Mouse (Mus musculus) ES-E14 (cell line): ENCODE data around the gene Ogfod3. TPM values are rescaled to one million over a fixed set of nuclear protein-coding genes. Genes with fewer than 3 reads are reported as not detected.

Experiments
- DNase-seq: peaks from one replicate; pipeline ENCODE4 v3.0.0-alpha.2; 2013; ENCODE audit warnings: low read depth, low spot score
- H3K27ac ChIP-seq: 2 replicates; pipeline ENCODE4 v1.5.1; 2012; ENCODE audit warnings: low read depth, mild to moderate bottlenecking, low read length, moderate library complexity, mixed read lengths; ENCODE audit not compliant: poor library complexity, insufficient read depth, severe bottlenecking
- H3K36me3 ChIP-seq: 2 replicates; pipeline ENCODE4 v1.6.1; 2012; ENCODE audit warnings: mild to moderate bottlenecking, low read length, moderate library complexity, mixed read lengths; ENCODE audit not compliant: control insufficient read depth, poor library complexity, insufficient read depth, severe bottlenecking
- H3K4me1 ChIP-seq, 2 experiments: fragments of 150-350 bp in 1 of 2; sonication (generic) in 1 of 2; 2 replicates each; pipeline ENCODE4 v1.6.1; 2012; ENCODE audit warnings: low read length in 2 of 2, mild to moderate bottlenecking in 1 of 2, mixed read lengths in 1 of 2; ENCODE audit not compliant: control insufficient read depth in 2 of 2, insufficient read depth in 2 of 2, poor library complexity in 1 of 2
- H3K4me3 ChIP-seq, 2 experiments: fragments of 150-350 bp in 1 of 2; sonication (generic) in 1 of 2; 2 replicates each; pipeline ENCODE4 v1.5.1; 2012; ENCODE audit warnings: low read length in 2 of 2, low read depth in 1 of 2, mild to moderate bottlenecking in 1 of 2, mixed read lengths in 1 of 2; ENCODE audit not compliant: insufficient read depth in 1 of 2, poor library complexity in 1 of 2, severe bottlenecking in 1 of 2
- H3K9ac ChIP-seq: 2 replicates; pipeline ENCODE4 v1.6.1; 2012; ENCODE audit warnings: low read depth, mild to moderate bottlenecking, low read length, mixed read lengths; ENCODE audit not compliant: poor library complexity, insufficient read depth, severe bottlenecking
- H3K9me3 ChIP-seq: fragments of 150-350 bp; sonication (generic); 2 replicates; pipeline ENCODE4 v1.6.1; 2012; ENCODE audit warnings: low read depth, mild to moderate bottlenecking, low read length; ENCODE audit not compliant: control insufficient read depth, insufficient read depth
- CHD2 ChIP-seq: IDR thresholded peaks from 2 replicates; pipeline ENCODE4 v1.6.1; 2014; ENCODE audit warnings: mild to moderate bottlenecking, low read depth, low read length, inconsistent platforms
- HCFC1 ChIP-seq: IDR thresholded peaks from 2 replicates; pipeline ENCODE4 v1.6.1; 2012; ENCODE audit warnings: low read length, inconsistent platforms, borderline replicate concordance; ENCODE audit not compliant: insufficient read depth
- MAFK ChIP-seq: IDR thresholded peaks from 2 replicates; pipeline ENCODE4 v1.6.1; 2014; ENCODE audit warnings: mild to moderate bottlenecking, low read depth, low read length, inconsistent platforms; ENCODE audit not compliant: insufficient read depth
- ZC3H11A ChIP-seq: IDR thresholded peaks from 2 replicates; pipeline ENCODE4 v1.6.1; 2012; ENCODE audit warnings: low read depth, mild to moderate bottlenecking, inconsistent platforms, low read length, borderline replicate concordance
- ZNF384 ChIP-seq: IDR thresholded peaks from 2 replicates; pipeline ENCODE4 v1.6.1; 2012; ENCODE audit warnings: low read depth, low read length, inconsistent platforms
- in situ Hi-C, 2 experiments: fragments of 600-800 bp; cut with MboI; formaldehyde crosslinking; loops; one replicate each; pipeline ENCODE4 v1.15.1; 2025; ENCODE audit warnings: low sequenced_read_pairs in 2 of 2, inconsistent platforms in 1 of 2; ENCODE audit not compliant: unreplicated experiment in 2 of 2
- total RNA-seq: library from RNA; depleted of rRNA; stranded (reverse); fragments of 300-350 nt; gene quantifications from 2 replicates; pipeline ENCODE4 v1.2.3, GENCODE M21; 2012

Ogfod3 gene
- total RNA-seq, 1 experiment: 16.3 TPM

DNA sequence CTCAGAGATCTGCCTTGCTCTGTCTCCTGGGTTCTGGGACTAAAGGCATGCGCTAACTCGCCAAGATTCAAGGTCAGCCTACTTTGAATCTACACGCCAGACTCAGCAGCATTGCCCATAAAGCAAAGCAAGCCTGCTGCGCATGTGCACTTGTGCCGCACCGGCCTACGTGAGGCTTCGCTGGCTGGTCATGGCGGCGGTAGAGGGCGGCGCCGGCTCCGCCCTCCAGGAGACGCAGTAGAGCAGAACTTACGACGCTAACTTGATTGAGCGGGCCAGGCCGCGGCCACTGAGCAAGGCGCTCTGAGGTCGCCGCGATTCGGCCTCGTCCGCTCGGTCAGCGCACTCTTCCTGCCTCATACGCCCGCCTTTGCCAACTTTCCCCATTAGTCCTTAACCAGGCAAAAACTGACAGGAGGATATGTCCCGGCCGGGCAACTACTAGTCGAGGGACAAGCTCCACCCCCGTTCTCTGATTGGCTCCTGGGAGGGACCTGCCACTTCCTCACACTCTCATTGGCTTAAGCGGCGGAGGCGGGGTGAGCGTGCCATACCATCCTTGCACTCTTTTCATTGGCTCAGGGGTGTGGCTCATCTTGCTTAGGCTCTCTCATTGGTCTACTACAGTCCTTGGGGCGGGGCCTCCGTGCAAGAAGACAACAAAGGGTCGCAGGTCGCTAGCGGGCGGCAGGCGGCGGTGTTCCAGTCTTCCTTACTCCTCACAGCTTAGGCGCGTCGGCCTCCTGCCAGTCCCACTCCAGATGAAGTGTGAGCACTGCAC is 32.2 kb upstream of the Ogfod3 start, which contains the start of gene Narf:
Narf (plus strand) TSS at position 690 of the 781 bp plus-strand sequence.
- Histone ChIP-seq H3K4me3 (peak within 1 kb of the TSS; percentile 65 to 94), H3K9me3 (no peaks in the 10 kb centered on the region), H3K4me1 (peaks cover 0 to 3% of the 10 kb centered on the region in 2 experiments; a peak in 1 of 4 replicates), H3K27ac (peak within 1 kb of the TSS; percentile 57; the same call in 1 of the 2 replicates), H3K36me3 (no peaks in the 10 kb centered on the region), H3K9ac (peak within 1 kb of the TSS; percentile 76)
- DNase-seq: peak; percentile 100
- in situ Hi-C loops: no loop called here
- no peak for TF ChIP-seq MAFK
- peak; percentile 78 for TF ChIP-seq CHD2
- TF ChIP-seq ZC3H11A: no peak
- no peak for TF ChIP-seq ZNF384
- TF ChIP-seq HCFC1: peak; percentile 34; the same call in 1 of the 2 replicates

DNA sequence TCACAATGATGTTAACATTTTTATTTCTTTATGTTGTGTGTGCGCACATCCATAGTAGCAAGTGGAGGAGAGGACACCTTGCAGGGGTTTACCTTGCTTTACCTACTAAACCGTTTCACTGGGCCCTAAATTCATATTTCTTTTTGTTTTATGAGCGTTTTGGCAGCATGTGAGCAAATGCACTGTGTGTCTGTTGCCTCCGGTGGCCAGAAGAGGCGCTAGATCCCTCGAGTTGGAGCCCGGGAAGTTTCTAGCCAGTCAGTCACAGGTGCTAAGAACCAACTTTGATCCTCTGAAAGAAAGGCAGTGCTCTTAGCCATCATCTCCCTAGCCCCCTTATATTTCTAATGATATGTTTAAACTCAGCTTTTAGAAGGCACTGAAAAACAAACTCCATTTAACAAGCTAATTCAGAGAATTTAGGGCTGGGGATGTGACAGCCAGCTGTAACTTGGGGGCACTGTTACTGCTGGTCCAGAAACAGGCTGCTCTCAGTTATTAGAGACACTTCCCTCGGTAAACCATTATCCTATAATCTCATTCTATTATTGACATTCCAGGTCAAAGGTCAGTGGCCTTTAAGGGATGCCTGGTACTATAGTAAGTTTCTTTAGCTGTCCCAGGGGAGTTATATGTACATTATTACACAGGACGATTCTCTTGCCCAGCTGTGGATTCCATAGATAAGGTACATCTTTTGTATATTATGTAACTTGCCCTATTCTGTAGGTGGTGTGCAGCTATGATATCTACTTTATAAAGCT is 31.1 kb upstream of the Ogfod3 start:
- Histone ChIP-seq H3K9ac (no peak overlapping the region), H3K36me3 (no peaks in the 10 kb centered on the region), H3K4me3 (peak overlapping the region in 1 of 2 experiments; percentile 94; a peak in 1 of 4 replicates), H3K27ac (no peak overlapping the region), H3K4me1 (peaks cover 0 to 3% of the 10 kb centered on the region in 2 experiments; a peak in 1 of 4 replicates), H3K9me3 (no peaks in the 10 kb centered on the region)
- DNase-seq: peak; percentile 47
- TF ChIP-seq HCFC1 (no peak), CHD2 (no peak), MAFK (no peak), ZNF384 (no peak)
- in situ Hi-C loops: no loop called here

DNA sequence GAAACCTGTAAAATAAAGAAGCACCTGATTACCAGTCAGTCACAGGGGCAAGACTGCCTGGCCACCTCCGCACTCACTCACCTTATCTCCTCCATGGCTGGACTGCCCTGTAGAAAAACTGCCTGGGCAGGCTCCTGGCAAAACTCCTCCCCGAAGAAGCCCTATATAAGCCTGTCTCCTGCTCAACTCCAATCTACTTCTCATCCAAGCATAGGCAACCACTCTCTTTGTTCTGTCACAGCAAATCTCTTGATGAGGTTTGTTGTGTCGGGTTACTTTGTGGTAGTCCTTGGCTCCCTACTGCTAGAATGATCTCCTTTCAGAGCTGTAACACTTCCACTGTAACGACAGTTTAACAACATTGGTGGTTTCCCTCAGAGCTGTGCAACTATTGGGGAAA is 28.2 kb upstream of the Ogfod3 start:
- H3K4me3 ChIP-seq: no peak overlapping the region
- H3K9me3 ChIP-seq: no peaks in the 10 kb centered on the region
- H3K9ac ChIP-seq: no peak overlapping the region
- DNase-seq: no peak
- in situ Hi-C loops: no loop called here
- TF ChIP-seq ZNF384 (no peak), HCFC1 (no peak), MAFK (no peak), CHD2 (no peak), ZC3H11A (no peak)
- no peak overlapping the region for H3K27ac ChIP-seq
- H3K36me3 ChIP-seq: no peaks in the 10 kb centered on the region
- H3K4me1 ChIP-seq: peaks cover 3 to 7% of the 10 kb centered on the region in 2 experiments; a peak in 2 of 4 replicates

DNA sequence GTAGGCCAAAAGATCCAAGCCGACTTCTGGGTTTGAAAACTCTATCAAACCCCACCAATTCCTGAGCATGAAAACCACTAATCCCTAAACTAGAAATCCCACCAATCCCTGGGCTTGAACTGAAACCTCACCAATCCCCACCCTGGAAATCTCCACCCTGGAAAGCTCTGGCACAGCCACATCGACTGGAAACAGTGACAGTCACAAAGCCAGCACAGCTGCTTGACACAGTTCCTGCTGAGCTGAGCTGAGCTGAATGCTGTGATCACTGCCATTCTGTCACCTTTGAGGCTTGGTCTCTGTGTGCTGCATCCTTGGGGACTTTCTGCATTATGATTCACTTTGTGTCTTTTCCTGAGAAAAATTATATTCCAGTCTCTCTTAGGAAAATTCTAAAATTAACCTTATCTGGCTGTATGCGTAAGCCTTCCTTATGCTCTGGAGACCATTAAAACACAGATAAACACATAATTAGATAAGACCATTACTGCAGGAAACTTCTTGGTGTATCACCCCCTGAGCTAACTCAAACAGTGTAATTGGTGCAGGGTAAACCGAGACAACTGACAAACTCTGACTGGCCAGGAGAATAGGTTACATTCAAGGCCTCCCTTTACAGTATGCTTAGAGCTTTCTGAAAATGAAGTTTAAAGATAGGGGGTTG is 27.2 kb upstream of the Ogfod3 start:
- Histone ChIP-seq H3K9ac (no peak overlapping the region), H3K27ac (no peak overlapping the region), H3K9me3 (no peaks in the 10 kb centered on the region), H3K4me3 (no peak overlapping the region), H3K4me1 (peaks cover 3 to 7% of the 10 kb centered on the region in 2 experiments; a peak in 2 of 4 replicates), H3K36me3 (no peaks in the 10 kb centered on the region)
- no peak for TF ChIP-seq ZNF384
- TF ChIP-seq HCFC1: no peak
- TF ChIP-seq MAFK: no peak
- TF ChIP-seq ZC3H11A: no peak
- no peak for TF ChIP-seq CHD2
- in situ Hi-C loops: no loop called here
- DNase-seq: no peak
